Mouse (Mus musculus): Measurements from ENCODE around the gene Mettl16. TPM values are rescaled to one million over a fixed set of nuclear protein-coding genes. Genes with fewer than 3 reads are reported as not detected.

Mettl16 gene
- total RNA-seq, 4 experiments from 2014 or later, result 16.2 to 19.9 (median 17.3) TPM

GRCm38 (mm10) chr11:74831191-74831605, 60.6 kb downstream of the Mettl16 start:
- no peak for DNase-seq (ENCODE audit: low spot score)

- peak; percentile 99 for DNase-seq (ENCODE audit: low spot score)
These were observed 61.2 kb downstream of the Mettl16 start for GRCm38 (mm10) chr11:74831606-74832451.

DNA sequence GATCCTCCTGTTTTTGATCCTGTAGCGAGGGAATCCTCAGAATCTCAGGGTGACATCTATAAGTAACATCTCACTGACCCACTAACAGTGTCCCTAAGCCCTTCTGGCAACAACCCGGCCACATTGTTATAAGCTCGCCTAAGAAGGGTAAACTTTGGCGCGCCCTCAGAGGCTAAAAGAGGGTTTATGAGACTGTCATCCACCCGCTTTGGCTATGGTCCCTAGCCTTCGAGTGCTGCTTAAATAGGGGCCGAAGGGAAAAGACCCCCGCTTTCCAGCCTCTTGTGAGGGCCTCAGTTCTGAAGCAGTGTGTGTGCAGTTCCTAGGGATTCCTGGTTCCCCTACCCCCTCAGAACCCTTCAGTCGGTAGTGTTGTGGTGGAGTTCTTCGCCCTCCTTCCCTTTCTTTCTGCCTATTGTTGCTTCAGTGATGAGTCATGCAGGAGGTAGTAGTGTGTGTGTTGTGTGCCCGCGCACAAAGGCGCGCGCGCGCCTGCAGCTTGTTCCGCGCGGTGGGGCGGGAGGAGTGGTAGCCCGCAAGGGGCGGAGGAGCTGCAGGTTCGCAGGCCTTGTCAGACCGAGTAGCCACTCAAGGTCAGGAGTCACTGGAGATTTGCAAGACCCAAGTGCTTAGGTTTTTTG, 62.0 kb downstream of the Mettl16 start:
- DNase-seq (ENCODE audit: low spot score), result peak; percentile 53

DNA sequence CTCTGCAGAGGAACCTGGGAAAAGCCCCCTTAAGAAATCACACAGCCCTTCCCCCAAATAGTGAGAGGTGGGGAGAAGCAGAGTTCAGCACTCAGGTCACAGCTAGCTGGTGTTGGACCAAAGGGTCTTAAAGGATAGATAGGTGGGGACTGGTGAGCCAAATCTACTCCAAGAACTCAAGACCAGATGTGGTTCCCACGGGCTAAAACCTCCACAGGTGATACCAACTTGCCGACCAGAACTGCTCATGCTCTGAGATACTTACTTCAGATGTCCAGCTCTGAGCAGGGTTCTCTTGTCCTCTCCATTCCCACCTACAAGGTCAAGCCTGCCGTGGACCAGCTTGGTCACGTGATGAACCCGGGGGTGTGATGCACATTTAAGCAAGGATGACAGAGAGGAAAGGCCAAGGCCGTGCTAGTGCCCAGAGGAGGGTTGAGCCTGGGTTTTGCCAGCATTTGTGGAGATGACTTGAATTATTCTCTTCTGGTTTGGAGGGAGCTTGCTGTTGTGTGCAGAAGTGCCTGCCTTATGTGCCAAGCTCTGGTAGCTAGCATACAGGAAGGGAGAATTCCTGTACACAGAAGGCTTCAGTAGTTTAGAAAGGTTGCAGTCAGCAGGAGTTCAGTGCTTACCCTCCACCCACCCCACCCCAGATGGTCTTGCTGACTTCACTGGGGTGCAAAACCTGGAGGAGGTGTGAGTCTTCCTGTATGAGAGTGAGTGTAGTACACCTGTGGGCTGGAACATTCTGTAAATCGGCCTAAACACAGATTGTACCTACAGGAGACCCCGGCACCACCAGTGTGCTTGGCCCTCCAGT, 63.1 kb downstream of the Mettl16 start:
- DNase-seq (ENCODE audit: low spot score), result no peak

GRCm38 (mm10) chr11:74834359-74834638, 63.7 kb downstream of the Mettl16 start:
- DNase-seq (ENCODE audit: low spot score), result no peak

- no peak for DNase-seq (ENCODE audit: low spot score)
These were observed 64.1 kb downstream of the Mettl16 start for GRCm38 (mm10) chr11:74834650-74835277.

DNA sequence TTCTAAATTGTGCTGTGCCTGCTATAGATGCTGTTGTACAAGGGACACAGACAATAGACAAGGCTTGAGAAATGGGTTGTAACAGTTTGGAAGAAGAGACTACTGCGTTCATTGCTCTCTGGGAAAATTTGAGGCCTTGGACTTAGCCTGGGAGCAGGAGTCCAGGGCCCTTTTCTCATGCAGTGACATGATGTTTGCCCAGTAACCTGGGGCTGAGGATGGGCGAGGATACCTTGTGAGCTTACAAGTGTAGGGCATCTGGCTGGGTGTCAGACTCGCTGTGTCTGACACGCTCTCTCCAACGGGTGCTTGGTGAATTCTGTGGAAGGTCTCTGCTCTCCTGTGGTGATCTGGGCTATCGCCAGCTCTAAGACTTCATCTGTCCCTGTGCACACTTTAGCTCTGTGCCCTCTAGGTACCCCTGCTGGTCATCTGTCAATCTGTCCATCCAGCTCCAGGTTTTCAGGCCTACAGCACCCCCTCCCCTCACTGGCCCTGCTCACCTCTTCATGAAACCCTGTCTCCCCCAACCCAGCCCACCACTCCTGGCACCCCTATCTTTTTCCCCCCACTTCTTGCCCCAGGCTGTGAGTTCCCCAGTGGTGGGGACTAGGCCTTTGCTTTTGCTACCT, 65.1 kb downstream of the Mettl16 start:
- no peak for DNase-seq (ENCODE audit: low spot score)

DNA sequence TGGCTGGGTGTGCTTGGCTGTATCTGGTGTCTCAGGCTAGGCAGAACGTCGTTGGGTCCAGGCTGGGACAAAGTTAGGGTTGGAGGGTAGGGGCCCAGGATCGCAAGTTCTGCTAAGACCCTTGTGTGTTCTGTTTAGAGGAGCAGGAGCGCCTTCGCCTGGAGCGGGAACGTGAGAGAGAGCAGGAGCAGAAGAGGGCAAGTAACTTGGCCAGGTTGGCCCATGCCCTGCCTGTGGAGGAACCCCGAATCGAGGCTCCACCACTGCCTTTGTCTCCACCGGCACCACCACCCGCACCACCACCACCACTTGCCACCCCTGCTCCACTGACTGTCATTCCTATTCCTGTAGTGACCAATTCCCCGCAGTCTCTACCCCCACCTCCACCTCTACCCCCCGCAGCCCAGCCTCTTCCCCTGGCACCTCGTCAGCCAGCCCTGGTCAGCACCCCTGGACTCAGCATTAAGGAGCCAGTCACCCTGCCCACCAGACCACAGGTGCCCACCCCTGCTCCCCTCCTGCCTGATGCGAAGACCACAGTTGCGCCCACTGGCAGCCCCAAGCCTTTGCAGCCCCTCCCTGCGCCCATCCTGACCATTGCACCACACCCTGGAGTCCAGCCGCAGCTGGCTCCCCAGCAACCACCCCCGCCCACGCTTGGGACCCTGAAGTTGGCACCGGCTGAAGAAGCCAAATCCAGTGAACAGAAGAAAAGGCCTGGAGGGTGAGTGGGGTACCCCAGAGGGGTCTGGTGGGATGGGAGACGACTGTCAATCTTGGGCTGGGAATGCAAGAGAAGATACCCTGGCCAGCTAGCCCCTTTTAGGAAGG, 65.8 kb downstream of the Mettl16 start:
- no peak for DNase-seq (ENCODE audit: low spot score)

- no peak for DNase-seq (ENCODE audit: low spot score)
These were observed 66.5 kb downstream of the Mettl16 start for GRCm38 (mm10) chr11:74837056-74837693.

- DNase-seq (ENCODE audit: low spot score), result peak; percentile 94
These were observed 67.2 kb downstream of the Mettl16 start for GRCm38 (mm10) chr11:74837694-74838431.

DNA sequence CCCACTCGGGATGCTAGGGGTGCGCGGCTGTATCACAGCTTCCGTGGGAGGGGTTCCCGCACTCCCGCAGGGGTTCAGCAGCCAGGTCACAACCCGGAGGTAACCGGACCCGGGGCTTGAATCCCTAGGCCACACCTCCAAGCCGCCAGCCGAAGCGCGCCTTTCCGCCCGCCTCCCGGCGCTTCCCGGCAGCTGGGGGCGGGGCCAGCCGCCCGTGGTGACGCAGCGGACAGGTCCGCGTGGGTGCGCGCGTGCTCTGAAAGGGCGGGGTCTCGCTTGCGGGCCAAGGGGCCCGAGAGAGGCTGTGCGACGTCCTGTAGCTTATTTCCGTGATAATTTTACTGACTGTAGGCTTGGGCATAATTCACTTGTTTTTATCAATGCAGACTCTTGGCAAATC, 67.8 kb downstream of the Mettl16 start:
- peak; percentile 92 for DNase-seq (ENCODE audit: low spot score)

DNA sequence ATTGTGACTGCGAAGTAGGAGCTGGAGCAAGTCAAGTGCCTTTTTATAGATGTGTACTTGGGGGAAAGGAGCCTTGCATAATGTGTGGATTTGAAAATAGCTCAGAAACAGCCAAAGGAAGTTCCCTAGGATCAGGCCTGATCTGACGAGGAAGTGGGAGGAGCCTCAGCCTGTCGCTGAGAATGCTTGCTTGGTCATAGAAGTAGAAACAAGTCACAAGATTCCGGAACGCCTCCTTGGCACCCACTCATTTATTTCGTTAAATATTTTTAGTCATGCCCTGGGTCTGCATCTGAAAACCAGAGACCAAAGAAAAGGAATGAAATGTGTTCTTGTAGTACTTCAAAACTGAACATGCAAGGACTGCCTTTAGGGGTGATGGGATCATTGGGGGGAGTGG, 68.3 kb downstream of the Mettl16 start:
- DNase-seq (ENCODE audit: low spot score), result peak; percentile 81

DNA sequence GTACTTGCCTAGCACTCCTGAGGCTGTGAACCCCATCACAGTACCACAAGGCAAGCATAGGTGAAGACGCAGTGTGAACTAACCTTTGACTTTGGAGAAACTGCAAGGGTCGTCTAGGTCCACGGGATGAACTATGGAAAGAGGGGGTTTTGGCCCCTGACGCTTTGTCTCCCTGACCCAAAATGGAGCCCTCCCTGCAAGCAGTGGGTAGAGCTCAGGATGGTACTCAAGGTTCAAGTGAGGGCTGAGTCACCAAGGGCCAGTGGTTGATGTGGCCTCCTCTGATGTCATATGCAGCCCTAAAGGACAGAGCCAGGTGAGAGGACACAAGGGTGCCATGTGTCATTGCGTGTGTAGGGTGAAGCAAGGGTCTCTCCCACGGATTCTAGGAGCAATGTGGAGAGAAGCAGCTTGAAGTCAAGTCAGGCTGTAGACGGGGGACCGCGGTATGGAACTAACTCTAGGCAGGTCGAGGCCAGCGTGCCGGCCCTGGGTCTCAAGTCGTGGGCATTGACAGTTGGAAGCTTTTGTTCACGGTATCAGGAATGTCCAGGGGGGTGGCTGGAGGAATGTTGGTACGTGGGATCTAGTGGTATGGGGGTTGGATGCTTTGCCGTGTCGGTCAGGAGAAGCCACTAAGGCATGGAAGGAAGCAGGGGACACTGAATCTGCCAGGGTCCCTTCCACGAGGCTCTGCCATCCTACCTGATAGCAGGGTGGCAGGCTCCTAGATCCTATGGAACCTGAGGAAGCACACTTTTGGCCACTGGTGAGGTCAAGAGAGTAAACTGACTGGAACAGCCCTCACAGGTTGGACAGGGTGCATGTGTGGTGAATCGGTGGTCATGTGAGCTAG, 69.5 kb downstream of the Mettl16 start:
- DNase-seq (ENCODE audit: low spot score), result no peak

GRCm38 (mm10) chr11:74840739-74841138, 70.1 kb downstream of the Mettl16 start:
- no peak for DNase-seq (ENCODE audit: low spot score)

DNA sequence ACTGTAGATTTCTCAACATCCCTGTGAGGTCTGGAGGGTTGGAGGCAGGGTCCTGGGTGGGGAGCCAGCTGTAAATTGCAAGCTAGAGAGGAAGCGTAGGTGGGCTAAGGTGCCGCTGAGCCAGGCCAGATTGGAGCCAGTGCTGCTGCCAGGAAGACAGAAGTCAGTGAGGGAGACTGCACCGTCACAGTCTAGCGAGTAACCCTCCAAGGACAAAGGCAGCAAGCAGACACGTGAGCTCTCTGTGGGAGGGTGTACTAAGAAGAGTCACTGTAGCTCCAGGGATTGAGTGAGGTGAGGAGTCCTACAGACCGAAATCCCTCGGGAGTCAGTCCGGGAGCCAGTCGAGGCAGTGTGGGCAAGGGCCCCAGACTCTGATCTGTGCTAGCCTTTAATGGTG, 70.7 kb downstream of the Mettl16 start:
- no peak for DNase-seq (ENCODE audit: low spot score)

GRCm38 (mm10) chr11:74842045-74842444, 71.4 kb downstream of the Mettl16 start:
- DNase-seq (ENCODE audit: low spot score), result no peak

DNA sequence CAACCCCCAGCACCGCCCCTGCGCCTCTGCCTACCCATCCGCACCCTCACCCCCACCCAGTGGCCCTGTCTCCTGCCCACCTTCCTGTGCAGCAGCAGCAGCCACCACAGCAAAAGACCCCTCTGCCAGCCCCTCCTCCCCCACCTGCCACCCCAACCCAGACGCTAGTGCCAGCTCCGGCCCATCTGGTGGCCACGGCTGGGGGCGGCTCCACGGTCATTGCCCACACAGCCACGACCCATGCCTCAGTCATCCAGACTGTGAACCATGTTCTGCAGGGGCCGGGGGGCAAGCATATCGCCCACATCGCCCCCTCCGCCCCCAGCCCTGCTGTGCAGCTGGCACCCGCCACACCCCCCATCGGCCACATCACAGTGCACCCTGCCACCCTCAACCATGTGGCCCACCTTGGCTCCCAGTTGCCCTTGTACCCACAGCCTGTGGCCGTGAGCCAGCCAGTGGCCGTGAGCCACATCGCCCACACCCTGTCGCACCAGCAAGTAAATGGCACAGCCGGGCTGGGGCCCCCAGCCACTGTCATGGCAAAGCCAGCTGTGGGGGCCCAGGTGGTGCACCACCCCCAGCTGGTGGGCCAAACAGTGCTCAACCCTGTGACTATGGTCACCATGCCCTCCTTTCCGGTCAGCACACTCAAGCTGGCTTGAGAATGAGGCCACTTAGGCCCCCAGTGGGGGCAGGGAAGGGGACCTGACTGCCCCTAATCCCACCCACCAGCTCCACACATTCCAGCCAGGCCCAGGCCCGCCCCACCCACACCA, 72.2 kb downstream of the Mettl16 start:
- DNase-seq (ENCODE audit: low spot score), result no peak

- no peak for DNase-seq (ENCODE audit: low spot score)
These were observed 72.7 kb downstream of the Mettl16 start for GRCm38 (mm10) chr11:74843435-74843714.

Measured in heart, adult 8-10 months (tissue).